Mouse (Mus musculus) left cerebral cortex, adult 9 months (tissue): ENCODE data around the gene Slc25a48.

Source experiments
- DNase-seq, 2 experiments: peaks; one replicate each; pipeline ENCODE4 v3.0.0; 2022; ENCODE audit warnings: low spot score in 2 of 2

The Slc25a48 gene

DNA sequence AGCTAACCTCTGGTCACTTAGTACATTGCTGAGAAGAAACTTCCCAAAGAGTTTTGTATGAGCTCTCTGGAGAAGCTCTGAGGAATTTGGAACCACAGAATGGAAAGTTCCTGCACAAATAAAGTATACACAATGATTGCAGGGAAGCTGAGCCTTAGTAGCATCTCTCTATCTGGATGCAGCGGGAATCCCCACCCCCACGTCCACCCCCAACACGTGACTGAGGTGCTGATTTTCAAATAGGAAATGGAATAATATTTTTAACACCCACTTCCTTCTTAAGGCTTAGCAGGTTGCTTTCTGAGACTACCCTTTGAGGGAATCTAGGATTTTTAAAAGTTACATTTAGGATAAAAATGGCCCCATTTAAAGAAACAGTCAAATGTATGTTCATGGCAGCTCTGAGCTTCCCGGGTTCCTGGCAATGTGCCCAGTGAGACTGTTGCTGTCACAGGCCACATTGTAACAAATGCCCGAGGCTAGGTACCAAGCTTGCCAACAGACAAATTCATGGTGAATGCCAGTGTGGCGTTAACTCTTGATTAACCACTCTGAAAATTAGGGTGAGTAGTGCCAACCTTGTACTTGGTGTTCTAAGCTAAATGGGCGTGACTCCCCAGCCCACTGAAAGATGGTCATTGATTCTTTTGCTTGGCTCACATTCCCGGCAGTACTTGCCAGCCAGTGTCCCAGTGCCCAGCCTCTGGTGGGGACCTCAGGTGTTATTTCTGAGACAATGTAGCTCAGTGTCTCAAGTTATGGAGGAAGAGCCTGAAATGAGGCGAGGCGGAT lies 11.3 kb downstream of the Slc25a48 start:
- DNase-seq: no peak

DNA sequence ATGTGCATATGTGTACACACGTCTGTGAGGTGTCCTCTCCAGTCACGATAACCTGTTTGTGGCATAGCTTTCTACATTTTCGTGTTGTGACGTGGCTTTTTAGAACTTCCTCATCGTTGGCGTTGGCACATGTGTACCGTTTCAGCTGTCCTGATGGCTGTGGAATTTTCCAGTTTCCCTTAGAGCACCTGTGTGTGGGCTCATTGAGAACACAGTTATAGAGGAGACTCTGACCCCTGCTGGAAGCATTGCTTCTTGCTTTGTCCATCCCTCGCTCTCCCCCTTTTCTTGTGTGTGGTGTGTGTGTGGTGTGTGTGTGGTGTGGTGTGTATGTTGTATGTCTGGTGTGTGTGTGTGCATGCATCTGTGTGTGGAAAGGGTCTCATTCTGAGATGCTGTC lies 11.9 kb downstream of the Slc25a48 start:
- DNase-seq: no peak

DNA sequence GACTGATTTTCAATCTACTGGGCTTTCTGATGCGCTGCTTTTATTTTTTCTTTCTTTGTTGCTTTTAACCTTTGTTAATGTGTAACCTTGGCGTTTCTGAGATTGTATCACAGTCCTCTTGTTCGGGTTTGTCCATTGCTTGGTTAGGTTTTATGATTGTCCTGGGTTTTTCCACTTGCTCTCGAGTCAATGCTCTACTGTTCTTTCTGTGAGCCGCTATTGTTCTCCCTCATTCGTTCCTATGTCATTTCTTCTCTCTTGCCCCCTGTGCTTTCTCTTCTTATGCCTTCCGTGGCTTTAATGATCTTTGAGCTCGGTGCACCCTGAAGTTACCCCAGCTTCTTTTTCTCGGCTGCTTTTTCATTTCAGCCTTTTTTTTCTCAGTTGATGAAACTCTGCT lies 19.8 kb downstream of the Slc25a48 start:
- no peak for DNase-seq

DNA sequence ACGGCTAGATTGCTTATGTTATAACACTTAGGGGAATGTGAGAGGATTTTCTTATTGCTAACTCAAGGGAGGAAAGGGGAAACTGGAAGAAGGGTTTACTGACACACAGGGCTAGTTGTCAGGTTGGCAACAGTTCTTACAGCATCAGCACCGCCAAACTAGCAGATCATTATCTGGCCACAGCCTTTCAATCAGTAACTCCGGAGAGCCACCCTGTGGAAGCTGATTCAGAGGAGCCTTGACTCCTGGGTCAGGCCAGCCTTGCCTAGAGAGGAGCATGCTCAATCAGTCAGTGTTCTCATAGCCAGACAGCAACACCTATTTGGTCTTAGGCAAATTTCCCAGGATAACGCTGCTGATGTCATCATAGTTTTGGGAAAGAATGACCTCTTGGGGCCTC lies 23.3 kb downstream of the Slc25a48 start:
- DNase-seq: no peak

DNA sequence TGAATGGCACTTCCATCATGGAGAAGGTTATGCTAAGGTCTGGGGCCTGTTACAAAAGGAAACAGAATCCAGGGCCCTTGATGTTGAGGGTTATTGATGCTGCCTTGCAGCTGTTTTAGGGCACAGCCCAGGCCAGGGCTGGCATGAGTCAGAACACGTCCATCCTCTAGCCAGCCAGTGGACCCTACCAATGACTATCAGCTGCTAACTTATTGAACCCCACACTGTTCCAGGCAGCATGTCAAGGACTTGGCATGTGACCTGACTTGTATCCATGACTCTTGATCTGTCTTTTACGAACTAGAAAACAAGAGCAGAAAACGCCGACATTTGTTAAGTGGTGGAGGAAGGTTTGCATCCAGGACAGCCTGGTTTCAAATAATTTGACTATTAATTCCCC lies 24.6 kb downstream of the Slc25a48 start:
- no peak for DNase-seq

DNA sequence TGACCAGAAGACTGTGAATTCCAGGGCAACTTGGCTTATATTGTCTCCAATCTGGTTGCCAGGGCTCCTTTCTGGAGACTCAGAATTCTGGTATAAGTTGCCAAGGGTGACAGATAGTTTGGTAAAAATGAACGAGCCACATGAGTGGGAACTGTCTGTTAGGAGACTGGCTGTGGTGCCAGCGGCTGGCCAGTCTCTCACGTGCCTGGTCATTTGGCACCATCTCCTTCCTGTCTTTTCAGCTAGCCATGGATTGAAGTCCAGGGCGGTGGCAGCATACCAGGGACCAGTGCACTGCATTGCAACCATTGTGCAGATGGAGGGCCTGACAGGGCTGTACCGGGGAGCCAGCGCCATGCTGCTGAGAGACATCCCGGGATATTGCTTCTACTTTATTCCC lies 25.1 kb downstream of the Slc25a48 start:
- DNase-seq: no peak

DNA sequence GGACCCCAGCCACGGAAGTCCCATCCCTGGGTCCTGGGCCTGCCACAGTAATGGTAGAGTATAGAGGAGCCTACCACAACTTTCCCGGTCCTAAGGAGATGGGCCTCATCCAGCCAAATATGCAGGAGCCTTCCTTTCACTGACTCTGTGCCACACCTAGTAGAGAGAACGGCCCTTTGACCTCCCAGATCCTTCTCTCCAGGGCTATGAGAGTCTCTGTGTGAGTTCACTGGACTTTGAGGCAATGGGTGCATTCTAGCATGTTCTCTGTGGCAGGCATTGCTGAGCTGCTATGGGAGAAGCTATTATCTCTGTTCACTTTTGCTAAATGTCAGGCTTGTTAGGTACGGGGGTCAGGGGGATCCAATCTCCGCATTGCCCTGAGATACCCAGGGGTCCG lies 25.6 kb downstream of the Slc25a48 start:
- no peak for DNase-seq

DNA sequence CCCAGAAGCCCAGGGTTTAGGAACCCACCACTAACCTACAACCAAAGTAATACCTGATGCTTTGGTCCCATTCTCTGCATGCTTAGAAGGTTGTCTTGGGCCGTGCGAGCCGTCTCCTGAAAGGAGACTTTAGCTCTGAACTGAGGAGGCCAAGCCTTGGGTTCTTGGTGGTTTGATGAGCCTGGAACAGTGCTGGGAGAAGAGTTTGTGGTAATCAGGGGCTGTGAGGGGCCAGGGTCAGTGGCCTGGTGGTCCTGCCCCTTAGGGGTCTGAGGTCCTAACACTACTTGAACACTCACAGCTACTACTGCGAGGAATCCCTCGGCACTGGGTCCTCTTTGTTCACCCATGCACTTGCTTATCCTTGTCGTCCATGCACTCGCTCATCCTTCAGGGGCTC lies 29.6 kb downstream of the Slc25a48 start:
- DNase-seq: no peak

DNA sequence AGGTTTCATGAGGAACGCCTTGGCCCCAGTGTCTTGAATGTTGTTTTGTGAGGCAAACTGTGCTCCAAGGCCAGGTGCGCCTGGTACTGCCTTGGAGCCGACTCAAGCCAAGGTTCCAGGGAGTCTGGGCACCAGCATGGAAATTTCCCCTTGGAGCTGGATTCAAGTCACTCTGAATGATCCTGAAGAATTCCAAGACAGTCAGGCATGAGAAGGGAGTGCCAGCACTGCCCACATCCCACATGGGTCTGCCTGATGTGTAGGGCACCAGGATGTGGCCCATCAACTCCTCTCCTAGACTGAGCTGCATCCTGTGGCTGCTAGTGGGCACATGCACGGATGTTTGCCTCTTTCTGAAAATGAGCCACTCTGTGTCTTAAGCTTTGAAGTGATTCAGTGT lies 30.4 kb downstream of the Slc25a48 start:
- DNase-seq: no peak

DNA sequence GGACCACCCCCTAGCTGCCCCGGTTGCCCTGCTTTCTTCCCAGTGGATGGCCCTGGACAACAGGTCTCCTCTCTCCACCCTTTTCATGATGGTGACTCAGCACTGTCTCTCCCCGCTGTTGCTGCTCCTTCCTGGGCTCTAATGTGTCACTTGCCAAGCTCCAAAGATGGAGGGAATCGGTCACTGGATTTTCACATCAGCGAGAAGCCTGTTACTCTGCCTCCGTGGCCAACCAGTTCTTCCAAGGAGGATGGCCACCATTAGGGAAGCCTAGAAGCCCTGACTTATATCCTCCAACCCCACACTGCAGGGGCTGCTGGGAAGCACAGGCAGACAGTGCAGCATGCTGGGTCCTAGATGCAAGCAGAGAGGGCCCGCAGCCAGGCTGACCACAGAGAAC lies 33.1 kb downstream of the Slc25a48 start:
- no peak for DNase-seq

DNA sequence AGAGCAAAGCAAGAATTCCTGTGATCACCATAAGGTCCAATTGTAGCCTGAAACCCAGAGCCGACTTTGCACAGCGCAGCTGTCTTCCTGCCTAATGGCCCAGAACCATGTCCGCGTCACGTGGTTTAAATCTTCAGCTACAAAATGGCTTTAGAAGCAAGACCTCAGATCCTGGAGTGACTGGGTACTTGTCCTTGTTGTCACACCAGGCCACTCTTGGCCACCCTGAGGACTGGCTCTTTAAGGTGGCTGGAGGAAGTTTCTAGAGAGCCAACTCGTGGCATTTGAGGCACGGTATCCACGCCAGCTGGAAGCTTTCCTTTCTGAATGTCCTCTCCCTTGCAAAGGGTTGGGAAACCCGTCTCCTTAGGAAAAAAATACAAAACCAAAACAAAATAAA lies 33.8 kb downstream of the Slc25a48 start:
- no peak for DNase-seq

DNA sequence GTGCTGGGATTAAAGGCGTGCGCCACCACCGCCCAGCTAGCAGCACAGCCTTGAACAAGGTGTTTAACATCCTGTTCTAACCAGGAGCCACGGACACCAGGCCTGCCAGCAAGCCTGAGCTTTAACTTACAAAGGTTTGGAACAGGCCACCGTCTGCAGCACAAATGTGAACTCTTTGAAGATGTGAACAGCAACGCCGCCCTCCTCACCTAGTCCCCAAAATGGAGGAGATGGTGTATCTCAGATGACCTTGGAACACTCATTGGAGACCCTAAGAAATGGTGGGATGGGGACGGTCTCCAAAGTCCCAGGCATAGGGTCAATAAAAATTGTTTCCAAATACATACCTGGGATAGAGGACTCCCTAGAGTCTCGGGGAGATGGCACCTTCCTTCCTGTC lies 34.5 kb downstream of the Slc25a48 start:
- DNase-seq: no peak

DNA sequence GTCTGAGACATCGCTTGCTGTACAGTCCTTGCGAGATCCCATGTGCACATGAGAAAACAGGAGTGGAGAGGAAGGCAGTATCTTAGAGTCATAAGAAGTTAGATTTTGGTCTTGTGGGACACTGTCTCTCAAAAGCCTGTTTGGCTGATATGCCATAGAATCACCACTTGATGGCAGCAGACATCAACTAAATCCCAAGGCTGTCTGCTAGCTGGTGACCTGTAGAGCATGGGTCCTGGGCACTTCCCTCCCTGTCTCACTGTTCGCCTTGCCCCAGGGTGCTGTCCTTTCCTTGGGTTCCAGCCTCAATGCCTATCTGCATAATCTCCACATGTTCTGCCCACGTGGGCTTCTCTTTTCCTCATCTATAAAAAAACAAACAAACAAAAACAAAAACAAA lies 37.2 kb downstream of the Slc25a48 start:
- peak in 1 of 2 experiments; percentile 42 for DNase-seq

DNA sequence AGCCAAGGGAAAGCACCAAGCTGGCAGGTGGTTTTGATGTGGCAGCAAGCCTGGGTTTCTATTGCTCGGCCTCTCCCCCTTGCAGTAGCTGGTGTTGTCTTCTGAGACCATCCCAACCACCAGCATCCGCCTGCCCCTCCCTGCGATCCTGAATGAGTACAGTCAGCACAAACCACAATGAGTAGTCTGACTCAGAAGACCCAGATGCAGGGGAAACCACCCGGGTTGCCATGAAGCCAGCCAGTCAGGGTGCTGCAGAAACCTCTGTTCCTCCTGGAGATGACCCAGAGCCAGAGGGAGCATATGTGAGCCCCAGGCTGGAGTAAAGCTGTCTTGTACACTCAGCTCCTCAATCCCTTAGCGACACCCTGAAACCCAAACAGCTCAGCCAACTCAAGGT lies 38.6 kb downstream of the Slc25a48 start:
- no peak for DNase-seq

DNA sequence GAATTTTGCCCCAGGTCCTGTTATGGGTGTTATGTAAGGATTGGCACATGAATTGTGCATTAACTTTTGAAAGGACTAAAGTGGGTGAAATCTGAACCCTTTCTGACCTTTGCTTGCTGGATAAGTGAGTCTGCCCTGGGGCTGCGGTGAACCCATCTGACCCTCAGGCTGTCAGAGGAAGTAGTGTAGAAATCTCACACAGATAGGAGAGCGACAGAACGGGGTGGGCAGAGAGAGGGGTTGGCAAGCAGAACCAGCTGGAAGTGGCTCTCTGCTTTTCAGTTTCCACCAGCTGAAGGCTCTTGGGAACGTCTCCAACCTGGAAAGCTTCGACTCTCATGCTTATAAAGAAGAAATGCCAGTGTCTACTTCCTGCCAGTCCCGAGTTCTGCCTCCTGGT lies 39.1 kb downstream of the Slc25a48 start:
- DNase-seq: peak in 1 of 2 experiments; percentile 23

DNA sequence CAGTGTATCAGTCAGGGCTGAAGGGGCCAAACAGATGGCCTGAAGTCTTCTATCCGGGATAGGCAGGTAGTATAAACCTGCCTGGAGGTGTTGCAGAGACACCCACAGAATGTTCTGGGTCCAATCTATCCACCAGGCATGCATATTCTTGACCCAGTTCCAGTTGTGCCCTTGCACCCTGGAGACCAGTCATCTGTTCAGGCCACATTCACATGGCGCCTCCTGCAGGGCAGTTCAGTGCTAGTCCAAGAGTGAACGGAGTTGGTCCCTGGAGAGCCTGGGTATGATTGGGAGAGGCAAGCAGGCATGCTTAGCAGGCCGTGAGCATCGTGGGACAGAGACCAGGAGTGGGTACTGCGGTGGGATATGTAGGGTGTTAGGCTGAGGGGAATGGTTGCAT lies 39.9 kb downstream of the Slc25a48 start:
- DNase-seq: no peak

DNA sequence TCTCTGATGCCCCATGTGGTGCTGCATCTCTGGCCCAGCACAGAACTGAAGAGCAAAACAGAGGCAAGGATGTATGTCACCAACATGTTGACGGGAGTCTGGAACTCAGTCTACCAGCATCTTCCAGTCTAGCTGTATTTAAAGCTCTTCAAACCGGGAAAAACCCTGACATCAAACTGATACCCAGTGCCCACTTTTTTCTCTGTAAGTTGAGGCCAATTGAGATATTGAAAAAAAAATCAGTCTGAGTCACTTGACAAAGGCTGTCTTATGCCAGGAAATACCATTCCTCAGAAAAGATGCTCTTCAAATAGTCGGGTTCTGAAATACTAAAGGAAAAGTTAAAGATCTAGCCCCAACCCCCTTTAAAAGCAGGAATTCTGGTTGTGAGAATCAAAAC lies 44.0 kb downstream of the Slc25a48 start, which contains the start of gene Il9:
Gene Il9 (minus strand): TSS at position 101 of the 400 bp plus-strand sequence.
- DNase-seq: no peak

DNA sequence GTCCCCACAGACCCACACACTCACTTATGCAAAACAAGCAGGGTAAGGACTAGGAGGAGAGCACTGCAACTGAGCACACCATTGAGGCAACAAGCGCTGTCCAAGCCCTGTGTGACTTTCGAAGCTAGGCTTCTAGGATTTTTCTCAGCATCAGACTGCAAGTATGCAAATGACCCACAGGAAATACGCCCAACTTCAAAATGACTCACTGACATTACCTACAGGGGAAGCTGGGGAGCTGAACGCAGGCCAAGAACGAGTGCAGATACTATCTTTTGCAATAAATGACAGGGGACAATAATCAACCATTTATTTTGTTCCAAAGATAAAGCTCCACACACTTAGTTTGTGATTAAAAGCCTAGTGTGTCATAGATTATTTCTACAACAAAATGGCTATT lies 49.9 kb downstream of the Slc25a48 start:
- DNase-seq: no peak

DNA sequence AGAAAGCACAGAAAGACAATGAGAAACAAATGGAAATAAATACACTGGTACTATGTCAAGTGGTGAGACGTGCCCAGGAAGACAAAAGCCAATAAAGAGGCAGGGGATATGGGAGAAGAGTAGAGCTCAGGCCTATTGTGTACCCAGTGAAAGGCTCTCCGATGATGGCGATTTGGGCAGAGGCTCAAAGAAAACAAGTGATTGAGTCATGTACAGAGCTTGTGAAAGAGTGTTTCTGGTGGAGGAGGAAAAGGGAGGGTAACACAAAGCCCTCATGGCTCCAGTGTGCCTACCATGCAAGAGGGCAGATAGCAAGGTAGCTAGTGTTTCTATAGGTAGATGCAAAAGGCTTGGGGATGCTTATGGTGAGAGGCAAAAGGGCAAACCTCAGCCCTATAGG lies 56.3 kb downstream of the Slc25a48 start:
- no peak for DNase-seq

DNA sequence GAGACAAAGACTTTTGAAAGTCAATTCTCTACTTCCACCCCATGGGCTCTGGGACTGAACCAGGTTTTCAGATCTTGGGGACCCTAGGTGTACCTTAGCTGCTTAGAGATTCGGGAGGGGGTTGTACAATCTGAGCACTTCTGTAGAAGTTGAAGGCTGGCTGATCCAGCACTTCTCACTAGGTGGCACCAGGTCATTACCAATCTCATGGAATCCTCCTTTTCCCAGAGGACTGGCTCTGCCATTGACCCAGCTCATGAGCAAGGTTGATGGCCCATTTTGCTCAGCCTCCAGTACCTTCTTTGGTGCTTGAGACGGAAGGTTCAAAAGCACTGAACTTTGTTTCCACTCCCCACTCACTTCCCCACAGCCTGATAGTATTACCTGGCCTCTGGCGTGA lies 62.0 kb downstream of the Slc25a48 start:
- no peak for DNase-seq

DNA sequence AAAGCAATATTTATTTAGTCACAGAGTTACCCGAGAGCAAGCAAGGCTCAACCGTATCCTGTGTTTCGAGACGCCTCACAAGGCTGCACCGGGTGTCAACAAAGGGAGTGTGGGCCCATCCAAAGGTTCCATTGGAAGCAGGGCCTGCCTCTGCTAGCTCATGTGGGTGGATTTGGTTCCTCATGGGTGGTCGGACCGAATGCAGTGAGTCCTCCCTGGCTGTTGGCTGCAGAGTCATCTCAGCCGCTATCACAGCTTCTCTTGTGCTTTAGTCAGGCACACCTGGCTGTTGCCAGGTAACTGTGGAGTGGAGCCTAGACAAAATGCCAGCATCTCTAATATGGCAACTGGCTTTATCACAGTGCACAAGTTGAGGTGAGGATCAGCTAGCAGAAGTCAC lies 62.5 kb downstream of the Slc25a48 start:
- DNase-seq: no peak

DNA sequence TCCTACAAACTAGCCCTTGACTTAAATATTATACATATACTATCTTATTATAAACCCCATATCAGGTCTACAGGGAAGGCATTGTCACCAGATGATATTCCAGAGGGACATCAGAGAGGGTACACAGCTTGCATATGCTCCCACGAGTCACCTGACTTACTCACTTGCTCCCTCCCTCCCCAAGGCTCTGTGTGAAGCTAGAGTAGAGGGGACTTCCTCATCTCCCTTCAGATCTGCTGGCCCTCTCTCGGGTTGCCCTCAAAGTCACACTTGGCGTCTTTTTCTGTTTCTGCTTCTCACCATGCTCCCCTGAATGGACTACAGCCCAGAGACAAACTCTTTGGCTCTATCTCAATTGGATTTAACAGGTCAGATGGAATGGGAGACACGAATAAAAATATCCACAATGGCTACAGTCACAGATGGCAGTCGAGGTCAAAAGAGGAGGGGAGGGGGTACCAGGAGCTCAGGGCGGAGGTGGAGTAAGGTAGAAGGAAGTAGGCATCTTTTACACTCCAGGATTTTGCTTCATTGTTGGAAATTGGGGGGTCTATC lies 63.8 kb downstream of the Slc25a48 start:
- DNase-seq: no peak

DNA sequence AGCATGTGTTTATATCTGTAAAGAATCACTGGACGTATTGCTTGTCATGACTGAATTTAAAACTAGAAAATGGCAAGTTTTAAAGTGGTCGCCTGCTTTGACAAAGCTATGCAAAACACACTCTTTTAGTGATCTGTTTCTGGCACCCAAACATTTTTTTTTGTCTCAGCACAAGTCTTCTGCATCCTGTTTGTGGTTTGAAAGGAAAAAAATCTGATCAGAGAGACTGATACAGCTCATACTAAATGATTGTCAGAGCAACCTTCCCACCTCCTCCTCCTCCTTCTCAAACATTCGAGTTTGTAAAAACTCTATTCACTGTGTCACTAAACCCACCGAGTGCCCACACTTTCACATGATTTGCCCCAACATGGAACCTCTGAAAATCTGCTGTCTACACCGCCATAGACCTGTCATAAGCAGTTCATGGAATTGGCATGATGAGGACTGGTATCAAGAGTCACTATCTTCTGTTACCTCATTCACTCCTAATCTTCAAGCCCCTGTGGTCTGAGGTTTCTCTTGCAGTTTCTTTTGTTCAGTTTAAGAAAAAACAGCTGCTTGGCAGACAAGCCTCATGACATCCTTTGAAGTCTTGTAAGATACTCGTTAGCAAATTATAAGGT lies 68.8 kb downstream of the Slc25a48 start:
- no peak for DNase-seq
